Mouse (Mus musculus) duodenum, adult 2 months (tissue): Measurements from ENCODE around the gene Ppib. TPM values are rescaled to one million over a fixed set of nuclear protein-coding genes. Genes with fewer than 3 reads are reported as not detected.

Source experiments
- polyA plus RNA-seq: library from polyadenylated mRNA; depleted of rRNA; stranded (reverse); fragments of >200 nt; gene quantifications from 2 replicates; pipeline ENCODE4 v1.2.3, GENCODE M21; 2012; ENCODE audit warnings: low replicate concordance; rRNA removed

Ppib gene
- polyA plus RNA-seq: 109 and 110 TPM in 2 replicates

GRCm38 (mm10) chr9:66059583-66060307, at the start of gene Ppib:
Ppib (plus strand) TSS chr9:66060222.

DNA sequence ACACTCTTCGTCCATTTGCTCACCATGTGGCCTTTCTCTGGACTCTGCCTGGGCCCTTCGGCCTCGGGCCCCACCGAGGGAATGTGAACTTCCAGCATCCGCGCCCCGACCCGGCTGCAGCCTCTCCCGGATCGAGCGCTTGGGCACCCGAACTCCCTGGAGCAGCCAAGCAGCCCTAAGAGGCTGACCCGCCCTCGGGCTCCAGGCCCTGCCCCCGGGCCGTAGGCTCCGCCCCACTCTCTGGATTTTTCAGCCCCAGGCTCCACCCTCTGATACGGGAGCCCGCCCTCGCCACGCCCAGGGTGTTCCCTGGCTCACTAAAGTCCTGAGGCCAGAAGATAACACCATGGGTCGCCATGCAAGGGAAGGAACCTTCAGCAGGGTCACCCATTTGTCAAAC, 9.6 kb downstream of the Ppib start, which contains the start of gene Snx22:
TSS of gene Snx22 (minus strand) at position 137 of the 400 bp plus-strand sequence.

Other genes starting within 250 kb of the Ppib start
- 3.4 and 5.9 TPM in 2 replicates for gene Zfp609, start 232.7 kb upstream of the Ppib start, polyA plus RNA-seq
- 0.91 and 0.92 TPM in 2 replicates for gene Pclaf, start 170.0 kb upstream of the Ppib start, polyA plus RNA-seq
- 2.2 and 3.1 TPM in 2 replicates for gene Trip4, start 151.4 kb upstream of the Ppib start, polyA plus RNA-seq
- 1.7 and 2.7 TPM in 2 replicates for gene Csnk1g1, start 151.3 kb upstream of the Ppib start, polyA plus RNA-seq
- 0.21 and 0.82 TPM in 2 replicates for gene Snx22, start 9.5 kb downstream of the Ppib start, polyA plus RNA-seq
- 29.3 and 47.8 TPM in 2 replicates for gene Snx1, start 66.4 kb downstream of the Ppib start, polyA plus RNA-seq
- 6.4 and 6.6 TPM in 2 replicates for gene Ciao2a, start 66.4 kb downstream of the Ppib start, polyA plus RNA-seq
- gene Dapk2, start 98.0 kb downstream of the Ppib start, polyA plus RNA-seq: 5.4 and 11.6 TPM in 2 replicates